Mouse (Mus musculus) small intestine, adult 2 months (tissue): ENCODE measurements around the gene 7530416G11Rik. TPM values are rescaled to one million over a fixed set of nuclear protein-coding genes. Genes with fewer than 3 reads are reported as not detected.

Source experiments
- H3K27ac ChIP-seq: fragments of 200-500 bp; 2 replicates; pipeline ENCODE4 v1.5.1; 2012; ENCODE audit warnings: low read depth, low read length, control low read depth, inconsistent platforms; ENCODE audit not compliant: insufficient read depth
- H3K27me3 ChIP-seq: fragments of 200-500 bp; 2 replicates; pipeline ENCODE4 v1.6.1; 2012; ENCODE audit warnings: mild to moderate bottlenecking, moderate library complexity, low read length, inconsistent platforms; ENCODE audit not compliant: control insufficient read depth, insufficient read depth
- H3K36me3 ChIP-seq: fragments of 200-500 bp; 2 replicates; pipeline ENCODE4 v1.6.1; 2012; ENCODE audit warnings: mild to moderate bottlenecking, low read length, control low read depth, inconsistent platforms; ENCODE audit not compliant: control insufficient read depth, insufficient read depth
- H3K4me1 ChIP-seq: fragments of 200-500 bp; 2 replicates; pipeline ENCODE4 v1.6.1; 2012; ENCODE audit warnings: low read length, inconsistent platforms, mixed read lengths; ENCODE audit not compliant: control insufficient read depth, insufficient read depth, insufficient read length
- H3K4me3 ChIP-seq: fragments of 200-500 bp; 2 replicates; pipeline ENCODE4 v1.5.1; 2012; ENCODE audit warnings: low read depth, mild to moderate bottlenecking, control low read depth, inconsistent platforms, low read length, moderate library complexity
- CTCF ChIP-seq: fragments of 200-500 bp; IDR thresholded peaks from 2 replicates; pipeline ENCODE4 v1.5.1; 2012; ENCODE audit warnings: low read depth, mild to moderate bottlenecking, control low read depth, inconsistent platforms, low read length, moderate library complexity, mixed read lengths; ENCODE audit not compliant: insufficient replicate concordance, insufficient read length; ENCODE audit errors: extremely low read depth
- POLR2A ChIP-seq: fragments of 200-500 bp; IDR thresholded peaks from 2 replicates; pipeline ENCODE4 v1.6.1; 2012; ENCODE audit warnings: low read depth, mild to moderate bottlenecking, control low read depth, inconsistent platforms, low read length, moderate library complexity
- WGBS: fragments of 180-500 bp; shearing (Covaris S2); methylation state at CpG from one replicate; pipeline ENCODE4 v1.1.7; 2018; 5-methylcytosine and 5-hydroxymethylcytosine counted together
- polyA plus RNA-seq: library from polyadenylated mRNA; depleted of rRNA; stranded (reverse); fragments of >200 nt; gene quantifications from 2 replicates; pipeline ENCODE4 v1.2.3, GENCODE M21; 2012

7530416G11Rik gene
- polyA plus RNA-seq, 1 experiment, result not detected

- TF ChIP-seq POLR2A, result no peak
Measured at GRCm38 (mm10) chr15:85529911-85530310, 26.9 kb upstream of the 7530416G11Rik start.

GRCm38 (mm10) chr15:85524404-85524950, 21.4 kb upstream of the 7530416G11Rik start:
- no peak overlapping the region for H3K27ac ChIP-seq
- no peak for TF ChIP-seq POLR2A
- no peak for TF ChIP-seq CTCF
- H3K4me3 ChIP-seq, result no peak overlapping the region
- no peaks in the 10 kb centered on the region; the same call in 1 of the 2 replicates for H3K27me3 ChIP-seq
- WGBS, result 63% methylated on average over 12 of the region's 12 CpGs
- H3K4me1 ChIP-seq, result peaks cover 5% of the 10 kb centered on the region; the same call in 1 of the 2 replicates
- H3K36me3 ChIP-seq, result no peaks in the 10 kb centered on the region

More at GRCm38 (mm10) chr15:85529911-85530310, 26.9 kb upstream of the 7530416G11Rik start:
- no peak overlapping the region for H3K27ac ChIP-seq
- 44% methylated on average over 3 of the region's 3 CpGs for WGBS
- no peaks in the 10 kb centered on the region for H3K27me3 ChIP-seq
- H3K4me1 ChIP-seq, result no peaks in the 10 kb centered on the region
- H3K4me3 ChIP-seq, result no peak overlapping the region
- H3K36me3 ChIP-seq, result no peaks in the 10 kb centered on the region

GRCm38 (mm10) chr15:85523173-85523991, 20.4 kb upstream of the 7530416G11Rik start:
- TF ChIP-seq POLR2A (no peak), CTCF (no peak)
- Histone ChIP-seq H3K27ac (no peak overlapping the region), H3K4me3 (peak overlapping the region; percentile 20; the same call in 1 of the 2 replicates), H3K36me3 (no peaks in the 10 kb centered on the region), H3K4me1 (peaks cover 5% of the 10 kb centered on the region; the same call in 1 of the 2 replicates), H3K27me3 (no peaks in the 10 kb centered on the region; the same call in 1 of the 2 replicates)
- WGBS, result 5% methylated on average over 14 of the region's 14 CpGs

GRCm38 (mm10) chr15:85519438-85519837, 16.4 kb upstream of the 7530416G11Rik start:
- Histone ChIP-seq H3K36me3 (no peaks in the 10 kb centered on the region), H3K4me1 (peaks cover 5% of the 10 kb centered on the region; the same call in 1 of the 2 replicates), H3K27me3 (no peaks in the 10 kb centered on the region; the same call in 1 of the 2 replicates), H3K4me3 (no peak overlapping the region), H3K27ac (no peak overlapping the region)
- WGBS, result 49% methylated on average over 4 of the region's 4 CpGs
- TF ChIP-seq CTCF (no peak), POLR2A (no peak)

GRCm38 (mm10) chr15:85507370-85508014, 4.5 kb upstream of the 7530416G11Rik start:
- Histone ChIP-seq H3K36me3 (no peaks in the 10 kb centered on the region), H3K27ac (no peak overlapping the region), H3K4me1 (no peaks in the 10 kb centered on the region), H3K27me3 (no peaks in the 10 kb centered on the region; the same call in 1 of the 2 replicates), H3K4me3 (no peak overlapping the region)
- WGBS, result 80% methylated on average over 32 of the region's 32 CpGs
- TF ChIP-seq CTCF (no peak), POLR2A (no peak)

- 48% methylated on average over 1 of the region's 1 CpGs for WGBS
Measured at GRCm38 (mm10) chr15:85506680-85507079, 3.7 kb upstream of the 7530416G11Rik start.

More at GRCm38 (mm10) chr15:85506680-85507079, 3.7 kb upstream of the 7530416G11Rik start:
- H3K27me3 ChIP-seq, result no peaks in the 10 kb centered on the region; the same call in 1 of the 2 replicates
- no peaks in the 10 kb centered on the region for H3K36me3 ChIP-seq
- no peaks in the 10 kb centered on the region for H3K4me1 ChIP-seq
- no peak overlapping the region for H3K4me3 ChIP-seq
- TF ChIP-seq CTCF, result no peak
- no peak for TF ChIP-seq POLR2A
- H3K27ac ChIP-seq, result no peak overlapping the region
